ENCODE assay signal across 8 mouse cellular contexts in the genomic region with DNA sequence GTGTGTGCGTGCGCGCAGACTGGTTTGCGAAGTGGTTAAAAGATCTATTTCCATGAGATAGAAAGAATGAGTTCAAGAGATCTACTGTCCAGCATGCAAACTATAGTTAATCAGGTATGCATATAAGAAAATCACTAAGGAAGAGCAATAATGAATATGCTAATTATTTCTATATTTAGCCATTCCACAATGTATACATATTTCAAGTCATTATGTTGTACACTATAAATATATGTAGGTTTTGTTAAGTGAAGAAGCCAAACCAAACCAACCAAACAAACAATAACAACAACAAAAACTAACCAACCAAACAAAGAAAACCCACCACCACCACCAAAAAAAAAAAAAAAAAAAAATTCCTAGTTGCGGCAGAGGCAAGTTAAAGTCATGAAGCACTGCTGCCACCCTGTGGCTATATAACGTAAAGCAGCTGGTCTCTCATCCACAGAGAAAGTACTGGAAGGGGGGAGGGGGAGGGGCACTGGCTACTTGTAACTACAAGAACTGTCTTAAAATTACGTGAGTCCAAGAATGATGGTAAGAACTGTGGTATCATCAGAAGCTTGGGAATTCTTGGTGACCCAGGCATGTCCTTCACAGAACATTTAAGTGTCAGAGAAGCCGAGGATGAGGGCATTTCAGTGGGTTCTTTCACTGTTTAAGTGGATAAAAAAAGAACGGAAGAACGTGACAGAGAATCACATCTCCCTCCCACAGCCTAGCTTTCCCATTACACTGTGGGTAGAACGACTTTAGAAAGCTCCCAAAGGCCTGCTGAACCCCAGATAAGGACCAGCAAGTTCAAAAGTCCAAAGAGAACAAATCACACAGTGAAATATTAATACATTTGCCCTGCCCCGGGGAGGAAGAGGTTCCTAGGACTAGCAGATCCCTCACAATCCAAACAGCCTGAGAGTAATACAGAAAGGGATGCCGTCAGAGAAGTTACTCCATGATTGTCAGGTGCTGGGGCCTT. TPM values are rescaled to one million over a fixed set of nuclear protein-coding genes. Genes with fewer than 3 reads are reported as not detected.
DNase-seq lines count a peak whose midpoint lies in the region; ATAC-seq lines count a peak whose summit lies in the region.

No protein-coding gene starts in this region.

- H3K27me3 ChIP-seq in heart, embryonic 11.5 days (ENCODE audit: control insufficient read depth, insufficient read depth, low read length), result no peaks in the 10 kb centered on the region
- H3K27me3 ChIP-seq in midbrain, embryonic 12.5 days, result no peaks in the 10 kb centered on the region

- peak; percentile 71 to 87 for DNase-seq in heart, adult 18-20 months
- peak; percentile 91 to 93 for DNase-seq in cerebellum, postnatal 10 days
- peak; percentile 61 to 86 for DNase-seq in frontal cortex, postnatal 36 days (ENCODE audit: low spot score in 2 of 2)
- peak; percentile 71 for DNase-seq in hindlimb bud, embryonic 11.5 days (ENCODE audit: extremely low spot score, low read depth, low spot score)
- peak; percentile 23 to 87 for DNase-seq in left cerebral cortex, adult 9 months (ENCODE audit: low spot score in 2 of 2)
- peak; percentile 54 for DNase-seq in skeletal muscle tissue, adult 2 months (ENCODE audit: low read depth, low spot score)

- no peaks in the 10 kb centered on the region for H3K9me3 ChIP-seq in heart, embryonic 11.5 days (replicated peaks; ENCODE audit: control insufficient read depth, low read length)
- H3K9me3 ChIP-seq in midbrain, embryonic 12.5 days, result no peaks in the 10 kb centered on the region

- H3K36me3 ChIP-seq in heart, embryonic 11.5 days (ENCODE audit: control insufficient read depth, insufficient read depth, low read length), result no peaks in the 10 kb centered on the region
- no peaks in the 10 kb centered on the region for H3K36me3 ChIP-seq in midbrain, embryonic 12.5 days

- H3K9ac ChIP-seq in heart, embryonic 11.5 days (ENCODE audit: low read depth, low read length), result no peak overlapping the region
- H3K9ac ChIP-seq in midbrain, embryonic 12.5 days (replicated peaks), result 0 out of 2 replicates have a peak overlapping the region, but pooled peaks have one; percentile 6

- ATAC-seq in heart, embryonic 11.5 days (replicated peaks; ENCODE audit: insufficient number of reproducible peaks, low FRiP score, low TSS enrichment), result no peak
- peak; percentile 44; the same call in 1 of the 2 replicates for ATAC-seq in midbrain, embryonic 12.5 days (ENCODE audit: low FRiP score, low read depth)

- no peak overlapping the region for H3K4me3 ChIP-seq in heart, embryonic 11.5 days (ENCODE audit: low read depth, low read length)
- H3K4me3 ChIP-seq in midbrain, embryonic 12.5 days, result no peak overlapping the region

- H3K4me1 ChIP-seq in heart, embryonic 11.5 days (ENCODE audit: control insufficient read depth, insufficient read depth, low read length), result no peaks in the 10 kb centered on the region
- no peaks in the 10 kb centered on the region for H3K4me1 ChIP-seq in midbrain, embryonic 12.5 days

- H3K27ac ChIP-seq in heart, embryonic 11.5 days (ENCODE audit: low read depth, low read length), result no peak overlapping the region
- no peak overlapping the region for H3K27ac ChIP-seq in midbrain, embryonic 12.5 days (replicated peaks)

- no peak overlapping the region for H3K4me2 ChIP-seq in heart, embryonic 11.5 days
- no peak overlapping the region for H3K4me2 ChIP-seq in midbrain, embryonic 12.5 days (replicated peaks)

- WGBS in heart, embryonic 11.5 days (ENCODE audit: insufficient replicate concordance), result 50% methylated on average over 13 of the region's 13 CpGs
- WGBS in midbrain, embryonic 12.5 days, result 60% methylated on average over 13 of the region's 13 CpGs

RNA-seq across cellular contexts. Expression of gene Fam213a, which starts 19.8 kb away (rescaled TPM):
- 10 to 100 TPM; 33.8 to 46.0 TPM for total RNA-seq in heart, adult 18-20 months (2021)
- polyA plus RNA-seq in heart, embryonic 11.5 days (2014; fragmentation: Nextera tagmentation; extraction: Ambion mirVana), result 67.7 and 75.4 TPM in 2 replicates
- 46.7 and 52.6 TPM in 2 replicates for polyA plus RNA-seq in midbrain, embryonic 12.5 days (2016; fragmentation: Nextera tagmentation; extraction: Ambion mirVana)

RNA-seq across cellular contexts. Expression of gene Dydc2, which starts 35.6 kb away (rescaled TPM):
- not detected for total RNA-seq in heart, adult 18-20 months (2021)
- 0.53 TPM in 1 of 2 replicates, not detected in the other for polyA plus RNA-seq in heart, embryonic 11.5 days (2014; fragmentation: Nextera tagmentation; extraction: Ambion mirVana)
- 0.37 and 0.59 TPM in 2 replicates for polyA plus RNA-seq in midbrain, embryonic 12.5 days (2016; fragmentation: Nextera tagmentation; extraction: Ambion mirVana)

RNA-seq across cellular contexts. Expression of gene Dydc1, which starts 39.3 kb away (rescaled TPM):
- total RNA-seq in heart, adult 18-20 months (2021), result not detected
- not detected in 2 replicates for polyA plus RNA-seq in heart, embryonic 11.5 days (2014; fragmentation: Nextera tagmentation; extraction: Ambion mirVana)
- polyA plus RNA-seq in midbrain, embryonic 12.5 days (2016; fragmentation: Nextera tagmentation; extraction: Ambion mirVana), result not detected in 2 replicates
